ENCODE assay signal across 9 mouse cellular contexts in the genomic region with DNA sequence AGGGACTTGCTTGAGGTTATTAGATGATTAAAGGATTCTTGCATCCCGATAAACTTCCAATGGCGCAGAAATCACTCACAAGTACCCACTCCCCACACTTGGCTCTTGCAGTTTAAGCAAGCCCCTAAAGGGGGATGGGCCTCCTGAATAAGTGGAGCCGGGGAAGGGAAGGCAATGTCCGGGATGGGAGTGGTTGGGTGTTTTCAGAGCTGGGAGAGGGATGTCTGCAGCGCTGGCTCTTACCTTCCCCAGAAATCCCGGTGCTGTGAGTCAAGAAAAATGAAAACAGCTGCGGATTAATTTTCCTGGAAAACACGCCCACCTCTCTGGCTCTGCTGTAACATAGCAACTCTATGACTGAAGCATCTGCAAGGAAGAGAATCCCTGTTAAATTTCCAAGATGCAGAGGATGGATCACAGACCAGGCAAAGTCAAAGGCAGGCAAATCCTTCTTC. TPM values are rescaled to one million over a fixed set of nuclear protein-coding genes. Genes with fewer than 3 reads are reported as not detected.
A peak's percentile ranks its signal among the peaks of the same experiment; 100 is the strongest.
DNase-seq lines count a peak whose midpoint lies in the region; ATAC-seq and TF ChIP-seq lines count a peak whose summit lies in the region.
"Had no signal": no experiment of that assay in that cellular context is flagged by ENCODE, and none has a peak within 500 bp of the region (broad histone marks: within the 10 kb centered on the region; RNA-seq: fewer than 3 reads in every experiment).

A gene (minus strand): TSS at position 405 of the 455 bp plus-strand sequence.

- H3K36me3 ChIP-seq in heart, embryonic 10.5 days = no peaks in the 10 kb centered on the region
- no peaks in the 10 kb centered on the region for H3K36me3 ChIP-seq in ES-E14 (ENCODE audit: control insufficient read depth, insufficient read depth, low read length, poor library complexity, severe bottlenecking)
- H3K36me3 ChIP-seq in embryonic facial prominence, embryonic 13.5 days = peaks cover 9% of the 10 kb centered on the region
- H3K36me3 ChIP-seq in hindbrain, postnatal 0 days (ENCODE audit: insufficient read depth, low read length) = no peaks in the 10 kb centered on the region
- no peaks in the 10 kb centered on the region for H3K36me3 ChIP-seq in midbrain, embryonic 14.5 days (ENCODE audit: control insufficient read depth, insufficient read depth, low read length)
- H3K36me3 ChIP-seq: G1E had no signal

- no peaks in the 10 kb centered on the region for H3K9me3 ChIP-seq in heart, embryonic 10.5 days
- H3K9me3 ChIP-seq in ES-E14 (ENCODE audit: control insufficient read depth, insufficient read depth, low read depth, low read length) = no peaks in the 10 kb centered on the region
- no peaks in the 10 kb centered on the region for H3K9me3 ChIP-seq in embryonic facial prominence, embryonic 13.5 days
- no peaks in the 10 kb centered on the region for H3K9me3 ChIP-seq in hindbrain, postnatal 0 days (ENCODE audit: low read length)
- H3K9me3 ChIP-seq in midbrain, embryonic 14.5 days (ENCODE audit: control insufficient read depth, low read length) = no peaks in the 10 kb centered on the region
- H3K9me3 ChIP-seq: G1E had no signal

- intact Hi-C loops in heart, postnatal 25 days (cut with DNase I) = no loop called here

- WGBS in heart, embryonic 10.5 days = under 1% methylated on average over 8 of the region's 8 CpGs
- WGBS in embryonic facial prominence, embryonic 13.5 days = 0% methylated on average over 8 of the region's 8 CpGs
- under 1% methylated on average over 8 of the region's 8 CpGs for WGBS in hindbrain, postnatal 0 days
- WGBS in midbrain, embryonic 14.5 days = 0% methylated on average over 8 of the region's 8 CpGs

- no peak for DNase-seq in heart, embryonic 10.5 days (ENCODE audit: low spot score)
- DNase-seq in heart, postnatal 25 days (ENCODE audit: low spot score) = no peak
- DNase-seq in ES-E14 (ENCODE audit: low read depth, low spot score) = peak; percentile 20
- DNase-seq in hindbrain, postnatal 0 days (ENCODE audit: low spot score) = peak; percentile 56
- DNase-seq in midbrain, embryonic 14.5 days = peak; percentile 66
- no peak for DNase-seq in adipocyte (ENCODE audit: low spot score)
- no peak for DNase-seq in lung, postnatal 25 days (ENCODE audit: low spot score)

- H3K4me3 ChIP-seq in heart, embryonic 10.5 days = peak within 1 kb of the TSS; percentile 63
- H3K4me3 ChIP-seq in ES-E14 (ENCODE audit: insufficient read depth in 1 of 2, low read depth in 1 of 2, low read length in 2 of 2, poor library complexity in 1 of 2, severe bottlenecking in 1 of 2) = peak within 1 kb of the TSS in 1 of 2 experiments; percentile 51; a peak in 2 of 4 replicates
- peak within 1 kb of the TSS; percentile 48 for H3K4me3 ChIP-seq in embryonic facial prominence, embryonic 13.5 days
- peak within 1 kb of the TSS; percentile 51 for H3K4me3 ChIP-seq in hindbrain, postnatal 0 days (ENCODE audit: low read length)
- H3K4me3 ChIP-seq in midbrain, embryonic 14.5 days (replicated peaks; ENCODE audit: low read depth, low read length) = peak within 1 kb of the TSS; percentile 36

- peak; percentile 61; the same call in 1 of the 2 replicates for ATAC-seq in embryonic facial prominence, embryonic 13.5 days (ENCODE audit: insufficient number of reproducible peaks, insufficient read depth, low FRiP score, low TSS enrichment, low read depth)
- peak; percentile 45; the same call in 1 of the 2 replicates for ATAC-seq in hindbrain, postnatal 0 days
- ATAC-seq in midbrain, embryonic 14.5 days (ENCODE audit: low FRiP score, low TSS enrichment) = no peak

- in situ Hi-C loops in ES-E14 (cut with MboI; ENCODE audit: low sequenced_read_pairs in 2 of 2, unreplicated experiment in 2 of 2) = no loop called here

- H3K4me1 ChIP-seq in heart, embryonic 10.5 days = no peaks in the 10 kb centered on the region
- peaks cover 3 to 4% of the 10 kb centered on the region in 2 experiments; a peak in 3 of 4 replicates for H3K4me1 ChIP-seq in ES-E14 (ENCODE audit: control insufficient read depth in 2 of 2, insufficient read depth in 2 of 2, low read length in 2 of 2, poor library complexity in 1 of 2)
- H3K4me1 ChIP-seq in embryonic facial prominence, embryonic 13.5 days = peaks cover 7% of the 10 kb centered on the region; the same call in 1 of the 2 replicates
- H3K4me1 ChIP-seq in hindbrain, postnatal 0 days (ENCODE audit: insufficient read depth, low read length) = 0 out of 2 replicates have a peak, but pooled peaks cover 4% of the 10 kb centered on the region
- 0 out of 2 replicates have a peak, but pooled peaks cover 3% of the 10 kb centered on the region for H3K4me1 ChIP-seq in midbrain, embryonic 14.5 days (ENCODE audit: control insufficient read depth, insufficient read depth, low read length)

- no peak for TF ChIP-seq CTCF in hindbrain, postnatal 0 days (IDR thresholded peaks at IDR 0.05; ENCODE audit: low read depth)

- H3K27me3 ChIP-seq in heart, embryonic 10.5 days (ENCODE audit: insufficient read depth, poor library complexity, severe bottlenecking) = no peaks in the 10 kb centered on the region
- H3K27me3 ChIP-seq in embryonic facial prominence, embryonic 13.5 days = no peaks in the 10 kb centered on the region
- H3K27me3 ChIP-seq in hindbrain, postnatal 0 days (ENCODE audit: insufficient read depth, low read length) = no peaks in the 10 kb centered on the region
- H3K27me3 ChIP-seq in midbrain, embryonic 14.5 days (ENCODE audit: control insufficient read depth, insufficient read depth, low read length) = no peaks in the 10 kb centered on the region

- no peak within 1 kb of the TSS for H3K9ac ChIP-seq in ES-E14 (ENCODE audit: insufficient read depth, low read depth, low read length, poor library complexity, severe bottlenecking)
- H3K9ac ChIP-seq in embryonic facial prominence, embryonic 13.5 days = peak within 1 kb of the TSS; percentile 57
- H3K9ac ChIP-seq in hindbrain, postnatal 0 days (replicated peaks; ENCODE audit: low read length) = peak within 1 kb of the TSS; percentile 56
- peak within 1 kb of the TSS; percentile 40 for H3K9ac ChIP-seq in midbrain, embryonic 14.5 days (replicated peaks; ENCODE audit: low read length)

- peak within 1 kb of the TSS; percentile 73 for H3K4me2 ChIP-seq in embryonic facial prominence, embryonic 13.5 days
- H3K4me2 ChIP-seq in hindbrain, postnatal 0 days (ENCODE audit: low read depth, low read length) = peak within 1 kb of the TSS; percentile 76
- peak within 1 kb of the TSS; percentile 57 for H3K4me2 ChIP-seq in midbrain, embryonic 14.5 days (ENCODE audit: low read length)

- H3K27ac ChIP-seq in heart, embryonic 10.5 days = 0 out of 2 replicates have a peak within 1 kb of the TSS, but pooled peaks have one; percentile 16
- H3K27ac ChIP-seq in ES-E14 (ENCODE audit: insufficient read depth, low read depth, low read length, poor library complexity, severe bottlenecking) = no peak within 1 kb of the TSS
- H3K27ac ChIP-seq in embryonic facial prominence, embryonic 13.5 days = peak within 1 kb of the TSS; percentile 75
- H3K27ac ChIP-seq in hindbrain, postnatal 0 days = peak within 1 kb of the TSS; percentile 74
- peak within 1 kb of the TSS; percentile 66 for H3K27ac ChIP-seq in midbrain, embryonic 14.5 days (replicated peaks; ENCODE audit: low read depth, low read length)

TF ChIP-seq in ES-E14, 5 proteins besides CTCF, POLR2A, EP300 and RAD21:
- no peak for TF ChIP-seq ZC3H11A (IDR thresholded peaks at IDR 0.05; ENCODE audit: borderline replicate concordance, low read depth, low read length)
- TF ChIP-seq MAFK (IDR thresholded peaks at IDR 0.05; ENCODE audit: insufficient read depth, low read depth, low read length) = no peak
- TF ChIP-seq HCFC1 (IDR thresholded peaks at IDR 0.05; ENCODE audit: borderline replicate concordance, insufficient read depth, low read length) = no peak
- TF ChIP-seq CHD2 (IDR thresholded peaks at IDR 0.05; ENCODE audit: low read depth, low read length) = no peak
- no peak for TF ChIP-seq ZNF384 (IDR thresholded peaks at IDR 0.05; ENCODE audit: low read depth, low read length)

RNA-seq across cellular contexts. Expression of the gene that starts here (rescaled TPM):
- 9.3 and 12.8 TPM in 2 replicates for polyA plus RNA-seq in heart, embryonic 10.5 days (2016; fragmentation: Nextera tagmentation; extraction: Ambion mirVana)
- under 1 TPM; 0.36 to 0.78 TPM for total RNA-seq in heart, postnatal 25 days (2021)
- 0.74 and 2.0 TPM in 2 replicates for total RNA-seq in ES-E14 (2012; rRNA removed)
- 50.9 and 54.9 TPM in 2 replicates for polyA plus RNA-seq in embryonic facial prominence, embryonic 13.5 days (2015; fragmentation: Nextera tagmentation; extraction: Ambion mirVana)
- 234 and 241 TPM in 2 replicates for total RNA-seq in hindbrain, postnatal 0 days (2014; rRNA removed)
- 170 and 185 TPM in 2 replicates for polyA plus RNA-seq in hindbrain, postnatal 0 days (2015; fragmentation: Nextera tagmentation; extraction: Ambion mirVana)
- 127 and 131 TPM in 2 replicates for polyA plus RNA-seq in midbrain, embryonic 14.5 days (2014; fragmentation: Nextera tagmentation; extraction: Ambion mirVana)
- polyA plus RNA-seq: G1E had no signal

Comparison
In these comparisons a context has a peak if more than half of its experiments do, and no peak if none do; other contexts are left out.
1. RNA of the gene that starts here (total RNA-seq): 234 to 241 TPM in hindbrain, postnatal 0 days; 0.74 to 2.0 TPM in ES-E14 and 0.36 to 0.78 TPM in heart, postnatal 25 days; every median in the first group is over 10 times any median in the second.
2. DNase-seq: peak in ES-E14 (single experiment), hindbrain, postnatal 0 days (single experiment) and midbrain, embryonic 14.5 days (single experiment); none in heart, embryonic 10.5 days (single experiment), heart, postnatal 25 days (single experiment), adipocyte (single experiment) and lung, postnatal 25 days (single experiment).
3. Peak in every context shown above with its lines, with median percentiles within 50 percentile points of each other: H3K4me2 ChIP-seq.